Comparison of ENCODE assay signal across 30 mouse cellular contexts in genomic region chr3:122998511-122998910, GRCm38 (mm10). TPM values are rescaled to one million over a fixed set of nuclear protein-coding genes. Genes with fewer than 3 reads are reported as not detected.
DNase-seq lines count a peak whose midpoint lies in the region; ATAC-seq lines count a peak whose summit lies in the region.
"Had no signal": no experiment of that assay in that cellular context is flagged by ENCODE, and none has a peak within 500 bp of the region (broad histone marks: within the 10 kb centered on the region; RNA-seq: fewer than 3 reads in every experiment).

No protein-coding gene starts in this region.

- no peak overlapping the region for H3K4me3 ChIP-seq in embryonic facial prominence, embryonic 14.5 days (ENCODE audit: low read depth, low read length)
- H3K4me3 ChIP-seq in embryonic facial prominence, embryonic 10.5 days: no peak overlapping the region
- H3K4me3 ChIP-seq: embryonic facial prominence, embryonic 12.5 days; embryonic facial prominence, embryonic 15.5 days; erythroblast, embryonic 14.5 days; forebrain, embryonic 13.5 days; forebrain, embryonic 15.5 days had no signal

- H3K27ac ChIP-seq in embryonic facial prominence, embryonic 14.5 days (replicated peaks; ENCODE audit: low read depth, low read length): no peak overlapping the region
- H3K27ac ChIP-seq in embryonic facial prominence, embryonic 10.5 days (replicated peaks): no peak overlapping the region
- H3K27ac ChIP-seq: embryonic facial prominence, embryonic 12.5 days; embryonic facial prominence, embryonic 15.5 days; forebrain, embryonic 13.5 days; forebrain, embryonic 15.5 days had no signal

- no peak overlapping the region for H3K9ac ChIP-seq in embryonic facial prominence, embryonic 14.5 days (ENCODE audit: low read depth, low read length)
- H3K9ac ChIP-seq: embryonic facial prominence, embryonic 12.5 days; embryonic facial prominence, embryonic 15.5 days; forebrain, embryonic 13.5 days; forebrain, embryonic 15.5 days; forebrain, postnatal 0 days had no signal

- WGBS in embryonic facial prominence, embryonic 14.5 days: 53% methylated on average over 8 of the region's 8 CpGs
- 70% methylated on average over 8 of the region's 8 CpGs for WGBS in embryonic facial prominence, embryonic 10.5 days

- no peak for ATAC-seq in embryonic facial prominence, embryonic 14.5 days (ENCODE audit: low read depth)
- ATAC-seq in megakaryocyte-erythroid progenitor cell, adult 5-6 weeks (replicated peaks; ENCODE audit: low FRiP score, low TSS enrichment, poor library complexity, severe bottlenecking): no peak
- ATAC-seq: activated CD4-positive, CD25-positive, alpha-beta regulatory T cell, adult 4 months; CD4-positive, CD25-positive, alpha-beta regulatory T cell, adult 4 months; forebrain, embryonic 13.5 days; forebrain, embryonic 15.5 days; forebrain, postnatal 0 days had no signal

- no peaks in the 10 kb centered on the region for H3K27me3 ChIP-seq in embryonic facial prominence, embryonic 14.5 days (replicated peaks; ENCODE audit: control insufficient read depth, insufficient read depth, low read length)
- no peaks in the 10 kb centered on the region for H3K27me3 ChIP-seq in embryonic facial prominence, embryonic 10.5 days (replicated peaks; ENCODE audit: low read depth, poor library complexity, severe bottlenecking)
- H3K27me3 ChIP-seq: CH12.LX; embryonic facial prominence, embryonic 12.5 days; embryonic facial prominence, embryonic 15.5 days; forebrain, embryonic 13.5 days; forebrain, embryonic 15.5 days had no signal

- H3K36me3 ChIP-seq in embryonic facial prominence, embryonic 14.5 days (ENCODE audit: control insufficient read depth, insufficient read depth, low read length): no peaks in the 10 kb centered on the region
- H3K36me3 ChIP-seq in embryonic facial prominence, embryonic 10.5 days (replicated peaks): no peaks in the 10 kb centered on the region
- H3K36me3 ChIP-seq: embryonic facial prominence, embryonic 12.5 days; embryonic facial prominence, embryonic 15.5 days; forebrain, embryonic 15.5 days; G1E had no signal

- H3K4me2 ChIP-seq in embryonic facial prominence, embryonic 14.5 days (ENCODE audit: low read depth, low read length): no peak overlapping the region
- H3K4me2 ChIP-seq: embryonic facial prominence, embryonic 12.5 days; embryonic facial prominence, embryonic 15.5 days; forebrain, embryonic 13.5 days; forebrain, embryonic 15.5 days had no signal

- peak; percentile 46 for DNase-seq in embryonic facial prominence, embryonic 14.5 days (ENCODE audit: low spot score)
- no peak for DNase-seq in embryonic facial prominence, embryonic 10.5 days (ENCODE audit: low spot score)
- peak; percentile 47 for DNase-seq in NIH3T3 (ENCODE audit: low read depth)
- DNase-seq in fibroblast of lung, adult 2 months (ENCODE audit: low read depth): peak; percentile 63
- DNase-seq in testis, postnatal 10 days (ENCODE audit: low spot score): peak; percentile 49
- DNase-seq in cerebellum, postnatal 25 days: no peak
- no peak for DNase-seq in liver
- DNase-seq: adrenal gland, adult 8-10 months; adrenal gland, postnatal 14 days; adrenal gland, postnatal 36 days; B cell, adult 2 months; cerebellum, adult 11-12 months; cerebellum, adult 2 months; cerebellum, adult 9-10 months; cerebellum, postnatal 10 days; cerebellum, postnatal 36 days; embryo, embryonic 11 days; forebrain, postnatal 0 days had no signal

- no peaks in the 10 kb centered on the region for H3K4me1 ChIP-seq in embryonic facial prominence, embryonic 14.5 days (ENCODE audit: control insufficient read depth, insufficient read depth, low read length)
- no peaks in the 10 kb centered on the region for H3K4me1 ChIP-seq in embryonic facial prominence, embryonic 10.5 days
- H3K4me1 ChIP-seq: embryonic facial prominence, embryonic 12.5 days; embryonic facial prominence, embryonic 15.5 days; forebrain, embryonic 13.5 days; forebrain, embryonic 15.5 days had no signal

- 0 out of 2 replicates have a peak, but pooled peaks cover 5% of the 10 kb centered on the region for H3K9me3 ChIP-seq in embryonic facial prominence, embryonic 14.5 days (ENCODE audit: control insufficient read depth, low read length)
- no peaks in the 10 kb centered on the region for H3K9me3 ChIP-seq in embryonic facial prominence, embryonic 10.5 days
- H3K9me3 ChIP-seq: embryonic facial prominence, embryonic 12.5 days; embryonic facial prominence, embryonic 15.5 days; forebrain, embryonic 15.5 days; G1E had no signal

RNA-seq across cellular contexts. Expression of gene Usp53, which starts 14.2 kb away (rescaled TPM):
- 7.7 and 8.1 TPM in 2 replicates for polyA plus RNA-seq in embryonic facial prominence, embryonic 14.5 days (2014; fragmentation: Nextera tagmentation; extraction: Ambion mirVana)
- 5.9 and 7.5 TPM in 2 replicates for polyA plus RNA-seq in embryonic facial prominence, embryonic 10.5 days (2016; fragmentation: Nextera tagmentation; extraction: Ambion mirVana)
- total RNA-seq in megakaryocyte-erythroid progenitor cell, adult 5-6 weeks (2014; fragmentation: Nextera tagmentation): 4.4 and 5.6 TPM in 2 replicates
- 2.0 and 5.6 TPM in 2 replicates for total RNA-seq in megakaryocyte-erythroid progenitor cell, adult 5-6 weeks (2017)

RNA-seq across cellular contexts. Expression of gene Myoz2, which starts 36.3 kb away (rescaled TPM):
- polyA plus RNA-seq in embryonic facial prominence, embryonic 14.5 days (2014; fragmentation: Nextera tagmentation; extraction: Ambion mirVana): 64.7 and 94.7 TPM in 2 replicates
- polyA plus RNA-seq in embryonic facial prominence, embryonic 10.5 days (2016; fragmentation: Nextera tagmentation; extraction: Ambion mirVana): not detected in 2 replicates
- not detected in 2 replicates for total RNA-seq in megakaryocyte-erythroid progenitor cell, adult 5-6 weeks (2014; fragmentation: Nextera tagmentation)
- not detected in 2 replicates for total RNA-seq in megakaryocyte-erythroid progenitor cell, adult 5-6 weeks (2017)
- total RNA-seq: adrenal gland, postnatal 14 days; CH12.LX; common myeloid progenitor, adult 5-6 weeks had no signal
- polyA plus RNA-seq: activated CD4-positive, CD25-positive, alpha-beta regulatory T cell, adult 4 months; erythroblast, embryonic 14.5 days; forebrain, embryonic 11.5 days; forebrain, embryonic 13.5 days; forebrain, embryonic 15.5 days; forebrain, postnatal 0 days; G1E had no signal

Comparison
In these comparisons a context has a peak if more than half of its experiments do, and no peak if none do; other contexts are left out.
1. DNase-seq: peak in embryonic facial prominence, embryonic 14.5 days (single experiment), NIH3T3 (single experiment), fibroblast of lung, adult 2 months (single experiment) and testis, postnatal 10 days (single experiment); none in embryonic facial prominence, embryonic 10.5 days (single experiment), cerebellum, postnatal 25 days (0 of 2) and liver (single experiment).
2. RNA of gene Myoz2, which starts 36.3 kb away (polyA plus RNA-seq): 64.7 to 94.7 TPM in embryonic facial prominence, embryonic 14.5 days; not detected in embryonic facial prominence, embryonic 10.5 days; every median in the first group is over 10 times any median in the second.